Mouse (Mus musculus): ENCODE measurements around the gene Irf2bpl. TPM values are rescaled to one million over a fixed set of nuclear protein-coding genes. Genes with fewer than 3 reads are reported as not detected.

Gene Irf2bpl
- polyA plus RNA-seq, 1 experiment: 49.7 TPM

DNA sequence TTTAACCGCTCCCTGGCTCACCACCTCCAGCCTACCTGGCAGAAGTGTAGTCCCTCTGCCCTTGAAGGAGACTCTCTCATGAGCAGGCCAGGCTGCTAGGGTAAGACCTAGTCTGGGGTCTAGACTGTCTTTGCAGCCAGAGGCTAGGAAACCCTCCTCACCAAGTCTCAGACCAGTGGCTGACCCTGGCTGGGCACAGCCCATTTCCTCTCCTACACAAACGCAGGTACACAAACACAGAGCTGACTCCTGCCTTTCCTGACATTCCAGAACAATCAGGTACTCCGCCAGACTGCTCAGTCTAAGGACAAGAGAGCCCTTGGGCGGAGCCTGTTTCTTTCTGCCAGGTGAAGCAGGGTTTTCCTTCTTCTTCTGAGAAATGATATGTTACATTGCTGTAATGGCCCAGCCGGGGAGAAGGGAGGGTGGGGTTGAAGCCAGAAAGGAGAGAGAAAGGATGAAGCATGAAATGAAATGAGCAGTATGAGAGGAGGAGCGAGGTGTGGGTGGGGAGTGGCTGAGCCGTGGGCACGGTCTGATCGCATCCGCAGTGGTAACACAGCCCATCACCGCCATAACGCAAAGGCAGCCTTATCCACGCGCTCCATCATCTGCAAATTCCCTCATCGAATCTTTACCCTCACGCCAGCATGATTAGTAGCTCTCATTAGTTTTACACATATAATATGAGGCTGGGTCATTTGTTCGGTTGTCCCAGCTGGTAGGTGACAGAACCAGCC, 34.6 kb upstream of the Irf2bpl start:
- no peak for TF ChIP-seq MAX (IDR thresholded peaks at IDR 0.05)
- Histone ChIP-seq H3K79me2 (ENCODE audit: control insufficient read depth, insufficient read depth) (no peaks in the 10 kb centered on the region), H3K36me3 (ENCODE audit: control insufficient read depth, insufficient read depth) (no peaks in the 10 kb centered on the region), H3K79me3 (ENCODE audit: low read depth) (no peaks in the 10 kb centered on the region), H3K27me3 (ENCODE audit: control insufficient read depth, insufficient read depth, insufficient read length) (no peaks in the 10 kb centered on the region), H3K4me3 (ENCODE audit: insufficient read depth, poor library complexity, severe bottlenecking) (no peak overlapping the region), H3ac (ENCODE audit: control insufficient read depth, insufficient read length, low read depth) (no peak overlapping the region)

- TF ChIP-seq CEBPB (IDR thresholded peaks at IDR 0.05; ENCODE audit: low read depth): no peak
- TF ChIP-seq CTCF (IDR thresholded peaks at IDR 0.05; ENCODE audit: control insufficient read depth, insufficient read depth, insufficient read length): no peak
- TF ChIP-seq USF1 (IDR thresholded peaks at IDR 0.05; ENCODE audit: low read depth): no peak
- TF ChIP-seq MYOD1 (IDR thresholded peaks at IDR 0.05; ENCODE audit: control insufficient read depth, insufficient read length, low read depth): no peak
- TF ChIP-seq MAX (IDR thresholded peaks at IDR 0.05): no peak
- no peak for TF ChIP-seq MYOG (IDR thresholded peaks at IDR 0.05; ENCODE audit: control insufficient read depth, extremely low read depth, insufficient read length)
- no peak for TF ChIP-seq FOSL1 (IDR thresholded peaks at IDR 0.05; ENCODE audit: insufficient read depth, low read length, poor library complexity, severe bottlenecking)
- no peaks in the 10 kb centered on the region for H3K79me3 ChIP-seq (ENCODE audit: low read depth)
- H3K4me3 ChIP-seq (ENCODE audit: insufficient read depth, poor library complexity, severe bottlenecking): no peak overlapping the region
- no peaks in the 10 kb centered on the region for H3K36me3 ChIP-seq (ENCODE audit: control insufficient read depth, insufficient read depth)
- H3ac ChIP-seq (ENCODE audit: control insufficient read depth, insufficient read length, low read depth): no peak overlapping the region
- no peaks in the 10 kb centered on the region for H3K79me2 ChIP-seq (ENCODE audit: control insufficient read depth, insufficient read depth)
- H3K27me3 ChIP-seq (ENCODE audit: control insufficient read depth, insufficient read depth, insufficient read length): no peaks in the 10 kb centered on the region
Observed at GRCm38 (mm10) chr12:86918361-86918967, 33.9 kb upstream of the Irf2bpl start.

GRCm38 (mm10) chr12:86916796-86917573, 32.4 kb upstream of the Irf2bpl start:
- Histone ChIP-seq H3K36me3 (ENCODE audit: control insufficient read depth, insufficient read depth) (no peaks in the 10 kb centered on the region), H3K79me3 (ENCODE audit: low read depth) (no peaks in the 10 kb centered on the region), H3K79me2 (ENCODE audit: control insufficient read depth, insufficient read depth) (no peaks in the 10 kb centered on the region), H3ac (ENCODE audit: control insufficient read depth, insufficient read length, low read depth) (no peak overlapping the region), H3K27me3 (ENCODE audit: control insufficient read depth, insufficient read depth, insufficient read length) (no peaks in the 10 kb centered on the region), H3K4me3 (ENCODE audit: insufficient read depth, poor library complexity, severe bottlenecking) (no peak overlapping the region)
- TF ChIP-seq USF1 (IDR thresholded peaks at IDR 0.05; ENCODE audit: low read depth) (no peak), MYOD1 (IDR thresholded peaks at IDR 0.05; ENCODE audit: control insufficient read depth, insufficient read length, low read depth) (no peak), FOSL1 (IDR thresholded peaks at IDR 0.05; ENCODE audit: insufficient read depth, low read length, poor library complexity, severe bottlenecking) (no peak), MAX (IDR thresholded peaks at IDR 0.05) (no peak), MYOG (IDR thresholded peaks at IDR 0.05; ENCODE audit: control insufficient read depth, extremely low read depth, insufficient read length) (no peak), CEBPB (IDR thresholded peaks at IDR 0.05; ENCODE audit: low read depth) (no peak), CTCF (IDR thresholded peaks at IDR 0.05; ENCODE audit: control insufficient read depth, insufficient read depth, insufficient read length) (no peak)

DNA sequence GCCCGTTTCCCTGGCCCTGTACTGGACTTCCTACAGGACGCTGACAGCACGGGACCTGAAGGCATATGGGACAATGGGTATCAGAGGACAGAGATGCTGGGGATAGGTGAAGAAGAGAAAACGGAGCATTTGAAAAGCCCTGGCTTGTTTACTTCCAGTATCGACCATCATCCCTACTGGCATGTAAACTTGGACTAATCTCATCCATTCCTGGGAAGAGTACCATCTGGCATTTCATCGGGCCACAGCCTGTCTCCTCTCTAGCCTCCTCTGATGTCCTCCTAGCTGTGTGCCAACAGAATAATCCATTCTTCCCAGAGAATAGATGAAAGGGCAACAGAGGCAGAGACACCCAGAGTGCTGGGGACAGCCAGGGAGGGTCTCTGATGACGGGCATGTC, 31.0 kb upstream of the Irf2bpl start:
- no peaks in the 10 kb centered on the region for H3K79me3 ChIP-seq (ENCODE audit: low read depth)
- no peak overlapping the region for H3ac ChIP-seq (ENCODE audit: control insufficient read depth, insufficient read length, low read depth)
- no peaks in the 10 kb centered on the region for H3K79me2 ChIP-seq (ENCODE audit: control insufficient read depth, insufficient read depth)
- H3K36me3 ChIP-seq (ENCODE audit: control insufficient read depth, insufficient read depth): no peaks in the 10 kb centered on the region
- TF ChIP-seq MYOD1 (IDR thresholded peaks at IDR 0.05; ENCODE audit: control insufficient read depth, insufficient read length, low read depth) (no peak), CEBPB (IDR thresholded peaks at IDR 0.05; ENCODE audit: low read depth) (no peak), FOSL1 (IDR thresholded peaks at IDR 0.05; ENCODE audit: insufficient read depth, low read length, poor library complexity, severe bottlenecking) (no peak), MYOG (IDR thresholded peaks at IDR 0.05; ENCODE audit: control insufficient read depth, extremely low read depth, insufficient read length) (no peak), CTCF (IDR thresholded peaks at IDR 0.05; ENCODE audit: control insufficient read depth, insufficient read depth, insufficient read length) (no peak), MAX (IDR thresholded peaks at IDR 0.05) (no peak), USF1 (IDR thresholded peaks at IDR 0.05; ENCODE audit: low read depth) (no peak)
- no peaks in the 10 kb centered on the region for H3K27me3 ChIP-seq (ENCODE audit: control insufficient read depth, insufficient read depth, insufficient read length)
- no peak overlapping the region for H3K4me3 ChIP-seq (ENCODE audit: insufficient read depth, poor library complexity, severe bottlenecking)

GRCm38 (mm10) chr12:86914756-86915155, 30.2 kb upstream of the Irf2bpl start:
- TF ChIP-seq MYOG (IDR thresholded peaks at IDR 0.05; ENCODE audit: control insufficient read depth, extremely low read depth, insufficient read length) (no peak), USF1 (IDR thresholded peaks at IDR 0.05; ENCODE audit: low read depth) (no peak), CEBPB (IDR thresholded peaks at IDR 0.05; ENCODE audit: low read depth) (no peak), MAX (IDR thresholded peaks at IDR 0.05) (no peak), MYOD1 (IDR thresholded peaks at IDR 0.05; ENCODE audit: control insufficient read depth, insufficient read length, low read depth) (no peak), FOSL1 (IDR thresholded peaks at IDR 0.05; ENCODE audit: insufficient read depth, low read length, poor library complexity, severe bottlenecking) (no peak), CTCF (IDR thresholded peaks at IDR 0.05; ENCODE audit: control insufficient read depth, insufficient read depth, insufficient read length) (no peak)
- Histone ChIP-seq H3K27me3 (ENCODE audit: control insufficient read depth, insufficient read depth, insufficient read length) (no peaks in the 10 kb centered on the region), H3K4me3 (ENCODE audit: insufficient read depth, poor library complexity, severe bottlenecking) (no peak overlapping the region), H3K79me2 (ENCODE audit: control insufficient read depth, insufficient read depth) (no peaks in the 10 kb centered on the region), H3K79me3 (ENCODE audit: low read depth) (no peaks in the 10 kb centered on the region), H3ac (ENCODE audit: control insufficient read depth, insufficient read length, low read depth) (no peak overlapping the region), H3K36me3 (ENCODE audit: control insufficient read depth, insufficient read depth) (no peaks in the 10 kb centered on the region)

Data from C2C12 (cell line).